Mouse (Mus musculus): Measurements from ENCODE around the gene Slc35d3. TPM values are rescaled to one million over a fixed set of nuclear protein-coding genes. Genes with fewer than 3 reads are reported as not detected.

The Slc35d3 gene
- polyA plus RNA-seq, 1 experiment, result 1.4 TPM

DNA sequence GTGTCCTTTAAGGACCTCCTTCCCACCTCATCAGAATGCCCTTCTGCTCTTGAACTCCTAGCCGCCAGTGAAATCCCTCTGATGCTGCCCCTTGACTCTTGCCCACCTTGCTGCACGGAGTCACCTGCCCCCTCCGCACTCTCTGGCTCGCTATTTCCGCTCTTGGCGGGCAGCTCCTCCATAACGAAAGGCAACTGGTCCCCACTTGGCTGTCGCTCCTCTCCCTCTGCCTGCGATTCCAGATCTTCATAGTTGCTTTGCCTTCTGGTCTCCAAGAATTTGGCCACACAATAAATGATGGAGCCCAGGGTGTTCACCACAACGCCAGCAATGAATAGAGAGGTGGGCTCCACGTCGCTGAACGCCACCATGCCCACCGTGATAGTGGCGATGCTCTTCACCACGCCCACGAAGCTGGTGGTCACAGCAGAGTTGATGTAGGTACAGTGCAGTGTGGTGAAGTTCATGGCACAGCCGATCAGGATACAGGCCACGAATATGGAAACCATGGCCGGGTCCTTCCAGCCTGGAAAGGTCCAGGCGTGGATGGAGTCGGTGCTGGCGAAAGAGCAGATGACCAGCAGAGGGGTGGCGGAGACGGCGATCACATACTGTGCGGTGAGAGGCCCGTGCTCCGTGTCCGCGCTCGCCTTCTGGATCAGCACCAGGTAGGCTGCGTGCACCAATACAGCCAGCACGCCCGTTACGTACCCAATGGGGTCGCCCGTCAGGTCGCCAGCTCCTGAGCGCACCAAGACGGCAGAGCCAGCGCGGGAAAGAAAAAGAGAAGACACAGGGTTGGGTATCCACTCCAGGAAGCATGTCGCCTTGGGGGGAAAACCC lies 2.1 kb downstream of the Slc35d3 start:
- no peak overlapping the region for H3K27ac ChIP-seq (ENCODE audit: insufficient read depth, low read length)

GRCm38 (mm10) chr10:19839836-19840235 lies 11.4 kb downstream of the Slc35d3 start:
- H3K27ac ChIP-seq (ENCODE audit: insufficient read depth, low read length), result no peak overlapping the region
- no peaks in the 10 kb centered on the region for H3K4me1 ChIP-seq (ENCODE audit: control insufficient read depth, insufficient read depth, low read length)
- H3K4me3 ChIP-seq (ENCODE audit: insufficient read depth, low read length), result no peak overlapping the region
- no peak for TF ChIP-seq CTCF (IDR thresholded peaks at IDR 0.05; ENCODE audit: borderline replicate concordance, insufficient read depth, low read length)
- TF ChIP-seq POLR2A (IDR thresholded peaks at IDR 0.05; ENCODE audit: low read depth, low read length), result no peak

More for the DNA sequence above, 2.1 kb downstream of the Slc35d3 start:
- H3K4me1 ChIP-seq (ENCODE audit: control insufficient read depth, insufficient read depth, low read length), result peaks cover 1% of the 10 kb centered on the region; the same call in 1 of the 2 replicates
- TF ChIP-seq CTCF (IDR thresholded peaks at IDR 0.05; ENCODE audit: borderline replicate concordance, insufficient read depth, low read length) (no peak), POLR2A (IDR thresholded peaks at IDR 0.05; ENCODE audit: low read depth, low read length) (no peak)
- peak overlapping the region; percentile 25; the same call in 1 of the 2 replicates for H3K4me3 ChIP-seq (ENCODE audit: insufficient read depth, low read length)

DNA sequence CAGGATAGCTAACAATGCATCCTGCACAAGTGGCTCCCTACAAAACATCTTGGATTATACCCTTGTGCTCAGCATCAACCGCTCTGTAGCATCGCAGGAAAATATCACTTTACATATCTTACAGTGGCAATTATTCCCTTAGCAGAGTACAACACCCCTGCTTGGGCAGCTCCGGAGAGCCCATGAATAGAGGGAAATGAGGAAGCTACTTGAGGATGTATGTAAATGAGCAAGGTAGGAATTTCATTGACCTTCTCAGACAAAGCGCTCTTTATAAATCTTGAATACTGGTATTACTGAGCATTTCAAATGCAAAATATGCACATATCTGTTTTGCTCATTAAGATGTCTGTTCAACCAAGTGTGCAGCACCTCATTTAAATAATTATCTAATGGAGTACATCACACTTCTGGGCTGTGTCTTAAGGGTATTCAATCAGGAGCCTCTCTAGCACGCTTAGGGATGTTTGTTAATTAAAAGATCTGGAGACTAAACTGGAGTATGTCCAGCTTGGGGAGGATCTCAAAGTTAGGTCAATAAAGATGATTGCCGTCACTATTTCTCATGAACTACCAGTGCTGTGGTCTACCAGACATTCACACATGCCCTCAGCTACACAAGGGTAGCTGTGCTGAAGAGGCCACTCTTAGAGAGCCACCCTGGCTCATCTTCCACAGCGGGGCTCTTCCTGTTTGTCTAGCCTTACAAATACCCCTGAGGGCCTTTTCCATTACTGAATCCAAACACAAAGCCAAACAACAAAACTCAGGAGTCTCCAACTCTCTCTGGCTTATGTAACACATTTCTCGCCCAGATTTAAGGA lies 15.2 kb downstream of the Slc35d3 start:
- Histone ChIP-seq H3K27ac (ENCODE audit: insufficient read depth, low read length) (no peak overlapping the region), H3K4me1 (ENCODE audit: control insufficient read depth, insufficient read depth, low read length) (no peaks in the 10 kb centered on the region), H3K4me3 (ENCODE audit: insufficient read depth, low read length) (no peak overlapping the region)
- TF ChIP-seq CTCF (IDR thresholded peaks at IDR 0.05; ENCODE audit: borderline replicate concordance, insufficient read depth, low read length), result no peak
- no peak for TF ChIP-seq POLR2A (IDR thresholded peaks at IDR 0.05; ENCODE audit: low read depth, low read length)

GRCm38 (mm10) chr10:19834222-19834621 lies 17.0 kb downstream of the Slc35d3 start:
- no peak overlapping the region for H3K27ac ChIP-seq (ENCODE audit: insufficient read depth, low read length)
- TF ChIP-seq POLR2A (IDR thresholded peaks at IDR 0.05; ENCODE audit: low read depth, low read length), result no peak
- TF ChIP-seq CTCF (IDR thresholded peaks at IDR 0.05; ENCODE audit: borderline replicate concordance, insufficient read depth, low read length), result no peak
- H3K4me1 ChIP-seq (ENCODE audit: control insufficient read depth, insufficient read depth, low read length), result no peaks in the 10 kb centered on the region
- no peak overlapping the region for H3K4me3 ChIP-seq (ENCODE audit: insufficient read depth, low read length)

GRCm38 (mm10) chr10:19831072-19831849 lies 20.0 kb downstream of the Slc35d3 start:
- H3K4me3 ChIP-seq (ENCODE audit: insufficient read depth, low read length), result no peak overlapping the region
- no peak overlapping the region for H3K27ac ChIP-seq (ENCODE audit: insufficient read depth, low read length)
- TF ChIP-seq CTCF (IDR thresholded peaks at IDR 0.05; ENCODE audit: borderline replicate concordance, insufficient read depth, low read length) (no peak), POLR2A (IDR thresholded peaks at IDR 0.05; ENCODE audit: low read depth, low read length) (no peak)
- H3K4me1 ChIP-seq (ENCODE audit: control insufficient read depth, insufficient read depth, low read length), result no peaks in the 10 kb centered on the region

GRCm38 (mm10) chr10:19820986-19821385 lies 30.3 kb downstream of the Slc35d3 start:
- TF ChIP-seq CTCF (IDR thresholded peaks at IDR 0.05; ENCODE audit: borderline replicate concordance, insufficient read depth, low read length) (no peak), POLR2A (IDR thresholded peaks at IDR 0.05; ENCODE audit: low read depth, low read length) (no peak)

GRCm38 (mm10) chr10:19818723-19819355 lies 32.4 kb downstream of the Slc35d3 start:
- H3K4me1 ChIP-seq (ENCODE audit: control insufficient read depth, insufficient read depth, low read length), result no peaks in the 10 kb centered on the region
- H3K27ac ChIP-seq (ENCODE audit: insufficient read depth, low read length), result no peak overlapping the region
- no peak overlapping the region for H3K4me3 ChIP-seq (ENCODE audit: insufficient read depth, low read length)
- TF ChIP-seq POLR2A (IDR thresholded peaks at IDR 0.05; ENCODE audit: low read depth, low read length) (no peak), CTCF (IDR thresholded peaks at IDR 0.05; ENCODE audit: borderline replicate concordance, insufficient read depth, low read length) (no peak)

More at GRCm38 (mm10) chr10:19820986-19821385, 30.3 kb downstream of the Slc35d3 start:
- no peaks in the 10 kb centered on the region for H3K4me1 ChIP-seq (ENCODE audit: control insufficient read depth, insufficient read depth, low read length)
- no peak overlapping the region for H3K27ac ChIP-seq (ENCODE audit: insufficient read depth, low read length)
- no peak overlapping the region for H3K4me3 ChIP-seq (ENCODE audit: insufficient read depth, low read length)

GRCm38 (mm10) chr10:19815371-19815770 lies 35.9 kb downstream of the Slc35d3 start:
- TF ChIP-seq POLR2A (IDR thresholded peaks at IDR 0.05; ENCODE audit: low read depth, low read length) (no peak), CTCF (IDR thresholded peaks at IDR 0.05; ENCODE audit: borderline replicate concordance, insufficient read depth, low read length) (no peak)

More at GRCm38 (mm10) chr10:19815371-19815770, 35.9 kb downstream of the Slc35d3 start:
- Histone ChIP-seq H3K4me3 (ENCODE audit: insufficient read depth, low read length) (no peak overlapping the region), H3K27ac (ENCODE audit: insufficient read depth, low read length) (no peak overlapping the region), H3K4me1 (ENCODE audit: control insufficient read depth, insufficient read depth, low read length) (no peaks in the 10 kb centered on the region)

Data from embryonic fibroblast, embryonic 13.5 days (primary cell).